Mouse (Mus musculus): ENCODE results near the gene Atxn1. TPM values are rescaled to one million over a fixed set of nuclear protein-coding genes. Genes with fewer than 3 reads are reported as not detected.

The Atxn1 gene
- polyA plus RNA-seq, 1 experiment from 2014 or later = 7.4 TPM

DNA sequence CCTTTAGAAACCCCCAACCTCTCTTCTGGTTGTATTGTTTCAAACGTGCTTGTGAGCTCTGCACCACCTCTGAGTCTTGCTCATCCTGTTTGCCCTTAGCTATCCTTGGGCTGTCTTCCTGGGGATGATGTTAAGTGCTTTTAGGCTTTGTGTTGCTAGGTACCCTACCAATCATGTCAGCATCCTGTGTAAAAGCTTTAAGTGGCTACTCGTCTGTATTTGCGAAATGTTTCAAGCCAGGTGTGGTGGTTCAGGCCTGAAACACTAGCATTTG is 278.6 kb downstream of the Atxn1 start:
- WGBS = 42% methylated on average over 3 of the region's 3 CpGs
- Histone ChIP-seq H3K9ac (ENCODE audit: low read length) (no peak overlapping the region), H3K27me3 (ENCODE audit: control insufficient read depth, insufficient read depth, low read length) (no peaks in the 10 kb centered on the region), H3K27ac (replicated peaks in 1 of 2; ENCODE audit: control insufficient read depth in 1 of 2, insufficient read depth in 1 of 2, low read depth in 2 of 2, low read length in 2 of 2) (0 out of 4 replicates have a peak overlapping the region, but pooled peaks of 1 of the 2 experiments have one; percentile 23), H3K4me3 (ENCODE audit: control insufficient read depth in 1 of 2, insufficient read depth in 1 of 2, low read depth in 1 of 2, low read length in 2 of 2) (no peak overlapping the region), H3K36me3 (ENCODE audit: control insufficient read depth, insufficient read depth, low read length) (no peaks in the 10 kb centered on the region; the same call in 1 of the 2 replicates), H3K4me1 (ENCODE audit: control insufficient read depth in 2 of 2, insufficient read depth in 2 of 2, low read length in 2 of 2) (peaks cover 17 to 39% of the 10 kb centered on the region in 2 experiments), H3K4me2 (ENCODE audit: low read length) (no peak overlapping the region), H3K9me3 (ENCODE audit: control insufficient read depth, low read length) (no peaks in the 10 kb centered on the region)
- ATAC-seq (ENCODE audit: insufficient number of reproducible peaks, insufficient read depth, low FRiP score, low read depth) = no peak

DNA sequence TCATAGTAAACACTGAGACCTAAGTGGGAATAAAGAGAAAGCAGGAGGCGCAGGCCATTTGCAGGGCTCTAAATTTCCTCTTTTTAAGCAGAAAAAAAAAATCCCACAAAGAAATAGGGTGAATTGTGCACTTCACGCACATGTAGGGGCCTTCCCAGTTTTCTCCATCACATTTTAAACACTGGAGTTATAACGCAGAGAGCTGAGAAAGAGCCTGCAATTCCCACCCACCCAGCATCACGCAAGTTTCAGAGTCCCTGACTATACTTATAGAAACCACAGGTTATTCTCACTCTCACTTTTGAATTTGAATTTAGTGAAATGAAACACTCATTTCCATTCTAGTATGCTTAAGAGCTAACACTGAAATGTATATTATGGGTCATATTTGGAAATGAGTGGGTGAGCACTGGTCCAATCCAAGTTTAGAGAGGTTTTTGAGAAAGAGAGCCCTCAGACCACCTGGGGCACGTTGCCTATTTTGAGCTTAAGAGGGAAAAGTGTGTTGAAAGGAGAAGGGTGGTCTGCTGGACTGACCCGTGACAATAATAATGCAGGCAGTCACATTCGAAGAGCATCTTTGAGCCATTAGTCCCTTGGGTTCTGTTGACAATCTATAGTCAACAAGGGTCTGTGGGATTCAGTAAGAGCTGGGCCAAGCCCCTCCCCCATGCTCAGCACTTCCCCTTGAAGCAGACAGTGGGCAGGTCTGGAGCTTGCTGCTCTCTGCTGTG is 279.1 kb downstream of the Atxn1 start:
- no peak overlapping the region for H3K4me3 ChIP-seq (ENCODE audit: control insufficient read depth in 1 of 2, insufficient read depth in 1 of 2, low read depth in 1 of 2, low read length in 2 of 2)
- no peaks in the 10 kb centered on the region for H3K27me3 ChIP-seq (ENCODE audit: control insufficient read depth, insufficient read depth, low read length)
- WGBS = 62% methylated on average over 7 of the region's 7 CpGs
- peak overlapping the region; percentile 28 to 65; a peak in 3 of 4 replicates for H3K27ac ChIP-seq (replicated peaks in 1 of 2; ENCODE audit: control insufficient read depth in 1 of 2, insufficient read depth in 1 of 2, low read depth in 2 of 2, low read length in 2 of 2)
- H3K9ac ChIP-seq (ENCODE audit: low read length) = no peak overlapping the region
- H3K4me2 ChIP-seq (ENCODE audit: low read length) = no peak overlapping the region
- no peaks in the 10 kb centered on the region; the same call in 1 of the 2 replicates for H3K36me3 ChIP-seq (ENCODE audit: control insufficient read depth, insufficient read depth, low read length)
- ATAC-seq (ENCODE audit: insufficient number of reproducible peaks, insufficient read depth, low FRiP score, low read depth) = no peak
- H3K9me3 ChIP-seq (ENCODE audit: control insufficient read depth, low read length) = no peaks in the 10 kb centered on the region
- H3K4me1 ChIP-seq (ENCODE audit: control insufficient read depth in 2 of 2, insufficient read depth in 2 of 2, low read length in 2 of 2) = peaks cover 17 to 41% of the 10 kb centered on the region in 2 experiments

DNA sequence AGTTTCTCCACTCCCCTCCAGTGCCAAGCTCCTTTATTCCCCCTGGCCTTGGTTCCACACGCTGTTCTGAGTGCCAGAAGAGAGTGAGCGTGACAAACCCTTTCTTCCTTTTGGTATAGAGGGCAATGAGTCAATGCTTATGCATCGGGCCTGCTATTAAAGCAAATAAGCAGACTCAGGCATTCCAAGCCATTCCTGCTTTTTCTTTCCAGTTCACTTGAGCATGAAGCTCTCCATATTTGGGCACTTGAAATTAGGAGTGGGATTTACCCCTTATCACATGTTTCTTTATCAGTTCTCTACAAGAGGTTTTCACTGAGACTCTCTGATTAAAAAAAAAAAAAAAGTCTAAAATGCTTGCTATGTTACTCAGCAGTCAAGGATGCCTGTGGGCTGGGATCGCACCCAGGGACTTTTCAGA is 279.9 kb downstream of the Atxn1 start:
- H3K36me3 ChIP-seq (ENCODE audit: control insufficient read depth, insufficient read depth, low read length) = no peaks in the 10 kb centered on the region; the same call in 1 of the 2 replicates
- ATAC-seq (ENCODE audit: insufficient number of reproducible peaks, insufficient read depth, low FRiP score, low read depth) = no peak
- no peaks in the 10 kb centered on the region for H3K27me3 ChIP-seq (ENCODE audit: control insufficient read depth, insufficient read depth, low read length)
- peak overlapping the region; percentile 65 to 80 for H3K27ac ChIP-seq (replicated peaks in 1 of 2; ENCODE audit: control insufficient read depth in 1 of 2, insufficient read depth in 1 of 2, low read depth in 2 of 2, low read length in 2 of 2)
- no peak overlapping the region for H3K4me3 ChIP-seq (ENCODE audit: control insufficient read depth in 1 of 2, insufficient read depth in 1 of 2, low read depth in 1 of 2, low read length in 2 of 2)
- no peaks in the 10 kb centered on the region for H3K9me3 ChIP-seq (ENCODE audit: control insufficient read depth, low read length)
- no peak overlapping the region for H3K4me2 ChIP-seq (ENCODE audit: low read length)
- 28% methylated on average over 4 of the region's 4 CpGs for WGBS
- peak overlapping the region; percentile 31; the same call in 1 of the 2 replicates for H3K9ac ChIP-seq (ENCODE audit: low read length)
- H3K4me1 ChIP-seq (ENCODE audit: control insufficient read depth in 2 of 2, insufficient read depth in 2 of 2, low read length in 2 of 2) = peaks cover 15 to 39% of the 10 kb centered on the region in 2 experiments

DNA sequence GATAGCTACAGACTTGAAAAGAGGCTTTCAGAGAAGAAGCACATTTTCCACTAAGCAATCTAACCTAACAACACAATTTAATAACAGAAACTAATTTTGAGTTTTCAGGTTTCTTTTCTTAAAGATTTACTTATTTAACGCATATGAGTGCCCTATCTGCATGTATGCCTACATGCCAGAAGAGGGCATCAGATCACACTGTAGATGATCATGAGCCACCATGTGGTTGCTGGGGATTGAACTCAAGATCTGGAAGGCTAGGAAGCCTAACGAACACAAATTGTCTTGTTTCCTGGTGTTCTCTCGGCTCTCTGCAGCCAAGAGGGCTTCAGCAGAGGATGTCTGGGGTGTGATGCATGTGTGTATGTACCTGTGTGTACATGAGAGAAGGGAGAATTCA is 280.8 kb downstream of the Atxn1 start:
- Histone ChIP-seq H3K27me3 (ENCODE audit: control insufficient read depth, insufficient read depth, low read length) (no peaks in the 10 kb centered on the region), H3K9ac (ENCODE audit: low read length) (no peak overlapping the region), H3K4me1 (ENCODE audit: control insufficient read depth in 2 of 2, insufficient read depth in 2 of 2, low read length in 2 of 2) (peaks cover 15 to 39% of the 10 kb centered on the region in 2 experiments), H3K9me3 (ENCODE audit: control insufficient read depth, low read length) (no peaks in the 10 kb centered on the region), H3K4me3 (ENCODE audit: control insufficient read depth in 1 of 2, insufficient read depth in 1 of 2, low read depth in 1 of 2, low read length in 2 of 2) (no peak overlapping the region), H3K27ac (replicated peaks in 1 of 2; ENCODE audit: control insufficient read depth in 1 of 2, insufficient read depth in 1 of 2, low read depth in 2 of 2, low read length in 2 of 2) (no peak overlapping the region), H3K4me2 (ENCODE audit: low read length) (no peak overlapping the region), H3K36me3 (ENCODE audit: control insufficient read depth, insufficient read depth, low read length) (no peaks in the 10 kb centered on the region; the same call in 1 of the 2 replicates)
- ATAC-seq (ENCODE audit: insufficient number of reproducible peaks, insufficient read depth, low FRiP score, low read depth) = no peak
- WGBS = 77% methylated on average over 3 of the region's 3 CpGs

DNA sequence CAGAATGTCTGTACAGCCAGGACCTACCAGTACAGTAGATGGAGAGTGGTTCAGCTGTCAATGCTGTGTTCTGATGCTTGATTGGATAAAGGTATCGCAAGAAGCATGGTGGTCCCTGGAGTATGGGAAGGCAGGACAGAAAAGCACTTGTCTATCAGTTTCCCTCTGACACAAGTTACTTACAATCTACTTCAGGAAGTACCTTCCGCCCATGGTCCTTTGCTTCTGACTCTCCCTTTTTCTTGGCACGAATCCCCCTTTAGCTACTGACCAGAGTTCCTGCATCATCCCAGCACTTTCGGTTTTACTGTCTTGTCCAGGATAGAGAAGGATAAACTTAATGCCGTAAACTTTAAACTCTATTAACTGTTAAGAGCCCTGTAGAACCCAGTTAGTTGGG is 283.6 kb downstream of the Atxn1 start:
- Histone ChIP-seq H3K4me2 (ENCODE audit: low read length) (peak overlapping the region; percentile 32), H3K9me3 (ENCODE audit: control insufficient read depth, low read length) (no peaks in the 10 kb centered on the region), H3K4me1 (ENCODE audit: control insufficient read depth in 2 of 2, insufficient read depth in 2 of 2, low read length in 2 of 2) (peaks cover 19 to 43% of the 10 kb centered on the region in 2 experiments), H3K36me3 (ENCODE audit: control insufficient read depth, insufficient read depth, low read length) (no peaks in the 10 kb centered on the region), H3K4me3 (ENCODE audit: control insufficient read depth in 1 of 2, insufficient read depth in 1 of 2, low read depth in 1 of 2, low read length in 2 of 2) (no peak overlapping the region), H3K27me3 (ENCODE audit: control insufficient read depth, insufficient read depth, low read length) (no peaks in the 10 kb centered on the region), H3K27ac (replicated peaks in 1 of 2; ENCODE audit: control insufficient read depth in 1 of 2, insufficient read depth in 1 of 2, low read depth in 2 of 2, low read length in 2 of 2) (peak overlapping the region; percentile 62 to 74; a peak in 3 of 4 replicates), H3K9ac (ENCODE audit: low read length) (no peak overlapping the region)
- WGBS = 58% methylated on average over 5 of the region's 5 CpGs
- no peak for ATAC-seq (ENCODE audit: insufficient number of reproducible peaks, insufficient read depth, low FRiP score, low read depth)

DNA sequence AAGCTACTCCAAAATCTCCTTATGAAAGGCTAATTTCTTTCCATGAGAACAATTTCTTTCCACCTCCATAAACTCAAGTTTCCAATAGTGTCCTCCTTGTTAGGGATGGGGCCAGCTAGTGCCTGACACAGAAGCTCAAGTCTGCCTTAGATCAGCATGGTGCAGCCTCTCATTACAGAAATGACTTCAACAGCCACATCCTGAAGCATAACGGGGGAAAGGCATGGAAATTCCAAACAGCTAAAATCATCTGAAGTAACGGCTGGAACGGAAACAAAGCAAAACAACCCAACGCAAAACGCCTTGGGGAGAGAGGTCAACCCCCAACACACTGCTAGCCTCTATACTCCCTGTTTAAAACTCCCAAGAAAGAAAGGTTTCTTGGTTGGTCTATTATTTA is 284.2 kb downstream of the Atxn1 start:
- Histone ChIP-seq H3K36me3 (ENCODE audit: control insufficient read depth, insufficient read depth, low read length) (no peaks in the 10 kb centered on the region), H3K27me3 (ENCODE audit: control insufficient read depth, insufficient read depth, low read length) (no peaks in the 10 kb centered on the region), H3K9me3 (ENCODE audit: control insufficient read depth, low read length) (no peaks in the 10 kb centered on the region), H3K9ac (ENCODE audit: low read length) (no peak overlapping the region), H3K4me3 (ENCODE audit: control insufficient read depth in 1 of 2, insufficient read depth in 1 of 2, low read depth in 1 of 2, low read length in 2 of 2) (no peak overlapping the region), H3K27ac (replicated peaks in 1 of 2; ENCODE audit: control insufficient read depth in 1 of 2, insufficient read depth in 1 of 2, low read depth in 2 of 2, low read length in 2 of 2) (no peak overlapping the region), H3K4me2 (ENCODE audit: low read length) (no peak overlapping the region; the same call in 1 of the 2 replicates), H3K4me1 (ENCODE audit: control insufficient read depth in 2 of 2, insufficient read depth in 2 of 2, low read length in 2 of 2) (peaks cover 16 to 42% of the 10 kb centered on the region in 2 experiments)
- no peak for ATAC-seq (ENCODE audit: insufficient number of reproducible peaks, insufficient read depth, low FRiP score, low read depth)
- 64% methylated on average over 5 of the region's 5 CpGs for WGBS

DNA sequence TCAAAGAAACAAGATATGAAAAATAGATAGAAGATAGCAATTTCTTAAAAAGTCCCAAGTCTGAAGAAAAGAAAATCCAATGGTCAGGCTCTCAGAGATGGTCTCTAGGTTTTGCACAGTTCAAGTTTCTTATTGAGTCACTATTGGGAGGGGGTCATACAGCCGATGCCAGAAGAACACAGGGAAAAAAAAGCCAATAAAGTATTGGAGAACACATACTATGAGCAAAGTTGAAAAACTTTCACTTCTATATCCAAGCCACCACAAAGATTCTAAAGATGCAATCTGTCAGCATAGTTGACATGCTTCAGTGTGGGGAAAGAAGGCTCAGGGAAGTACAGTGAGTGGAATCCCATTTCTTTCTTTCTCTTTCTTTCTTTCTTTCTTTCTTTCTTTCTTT is 285.7 kb downstream of the Atxn1 start:
- Histone ChIP-seq H3K4me2 (ENCODE audit: low read length) (no peak overlapping the region), H3K27me3 (ENCODE audit: control insufficient read depth, insufficient read depth, low read length) (no peaks in the 10 kb centered on the region), H3K36me3 (ENCODE audit: control insufficient read depth, insufficient read depth, low read length) (no peaks in the 10 kb centered on the region), H3K4me1 (ENCODE audit: control insufficient read depth in 2 of 2, insufficient read depth in 2 of 2, low read length in 2 of 2) (peaks cover 7 to 31% of the 10 kb centered on the region in 2 experiments), H3K9me3 (ENCODE audit: control insufficient read depth, low read length) (no peaks in the 10 kb centered on the region), H3K9ac (ENCODE audit: low read length) (no peak overlapping the region), H3K27ac (replicated peaks in 1 of 2; ENCODE audit: control insufficient read depth in 1 of 2, insufficient read depth in 1 of 2, low read depth in 2 of 2, low read length in 2 of 2) (no peak overlapping the region), H3K4me3 (ENCODE audit: control insufficient read depth in 1 of 2, insufficient read depth in 1 of 2, low read depth in 1 of 2, low read length in 2 of 2) (no peak overlapping the region)
- ATAC-seq (ENCODE audit: insufficient number of reproducible peaks, insufficient read depth, low FRiP score, low read depth) = no peak
- WGBS = 93% methylated on average over 1 of the region's 1 CpGs

DNA sequence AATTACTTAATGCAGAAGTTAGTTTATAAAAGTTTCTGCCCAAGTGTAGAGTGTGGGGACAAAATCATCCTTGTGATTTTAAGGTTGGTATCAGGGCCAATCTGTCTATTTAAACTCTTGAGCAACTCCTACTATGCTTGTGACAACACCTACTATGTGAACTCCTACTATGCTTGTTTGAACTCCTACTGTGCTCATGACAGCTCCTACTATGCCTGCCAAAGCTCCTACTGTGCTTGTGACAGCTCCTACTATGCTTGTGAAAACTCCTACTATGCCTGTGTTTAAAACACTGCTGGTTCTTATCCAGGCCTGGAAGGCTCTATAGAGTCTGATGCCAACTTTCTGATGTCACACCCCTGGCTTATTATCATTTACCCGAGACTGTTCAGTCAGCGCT is 292.2 kb downstream of the Atxn1 start:
- no peak overlapping the region for H3K27ac ChIP-seq (replicated peaks in 1 of 2; ENCODE audit: control insufficient read depth in 1 of 2, insufficient read depth in 1 of 2, low read depth in 2 of 2, low read length in 2 of 2)

More for the DNA sequence above, 292.2 kb downstream of the Atxn1 start:
- peaks cover 7 to 18% of the 10 kb centered on the region in 2 experiments for H3K4me1 ChIP-seq (ENCODE audit: control insufficient read depth in 2 of 2, insufficient read depth in 2 of 2, low read length in 2 of 2)
- H3K9me3 ChIP-seq (ENCODE audit: control insufficient read depth, low read length) = no peaks in the 10 kb centered on the region
- no peak overlapping the region for H3K4me3 ChIP-seq (ENCODE audit: control insufficient read depth in 1 of 2, insufficient read depth in 1 of 2, low read depth in 1 of 2, low read length in 2 of 2)
- no peak overlapping the region for H3K9ac ChIP-seq (ENCODE audit: low read length)
- H3K4me2 ChIP-seq (ENCODE audit: low read length) = no peak overlapping the region
- H3K36me3 ChIP-seq (ENCODE audit: control insufficient read depth, insufficient read depth, low read length) = no peaks in the 10 kb centered on the region
- WGBS = 32% methylated on average over 2 of the region's 2 CpGs
- H3K27me3 ChIP-seq (ENCODE audit: control insufficient read depth, insufficient read depth, low read length) = no peaks in the 10 kb centered on the region
- ATAC-seq (ENCODE audit: insufficient number of reproducible peaks, insufficient read depth, low FRiP score, low read depth) = no peak
